Mouse (Mus musculus) B cell, adult (primary cell): ENCODE results near the gene H2-M10.4. TPM values are rescaled to one million over a fixed set of nuclear protein-coding genes. Genes with fewer than 3 reads are reported as not detected.

ENCODE experiments used
- total RNA-seq: library from RNA; stranded (reverse); gene quantifications from 4 replicates; pipeline ENCODE4 v1.2.4, GENCODE M21; 2023; ENCODE audit not compliant: inconsistent age

The H2-M10.4 gene
- not detected in 4 replicates for total RNA-seq

GRCm38 (mm10) chr17:36462234-36462633 is at the start of gene H2-M10.4:
TSS of gene H2-M10.4 (minus strand) at chr17:36462334.

Other genes with a start within 250 kb of the H2-M10.4 start
- gene Rpp21, start 204.3 kb downstream of the H2-M10.4 start, total RNA-seq = 64.8 to 74.6 TPM (median 67.0 TPM) in 4 replicates
- 83.2 to 83.7 TPM (median 83.4 TPM) in 4 replicates for gene Trim39, start 190.1 kb downstream of the H2-M10.4 start, total RNA-seq
- not detected in 4 replicates for gene H2-M10.2, start 175.8 kb downstream of the H2-M10.4 start, total RNA-seq
- not detected in 4 replicates for gene H2-M10.1, start 136.2 kb downstream of the H2-M10.4 start, total RNA-seq
- gene H2-M10.3, start 93.9 kb downstream of the H2-M10.4 start, total RNA-seq = not detected in 4 replicates
- not detected in 4 replicates for gene H2-M11, start 84.7 kb upstream of the H2-M10.4 start, total RNA-seq
- gene H2-M9, start 180.3 kb upstream of the H2-M10.4 start, total RNA-seq = not detected in 4 replicates
- gene H2-M1, start 209.9 kb upstream of the H2-M10.4 start, total RNA-seq = not detected in 4 replicates